Mouse (Mus musculus): ENCODE measurements at regions not wholly inside any gene's neighbourhood (a gene's known extent, or its start where the extent isn't known, plus 50 kb on each side); places are given as distances from the start of the nearest gene placed in this dataset.

- Histone ChIP-seq H3K9ac (no peak overlapping the region), H3K4me2 (no peak overlapping the region), H3K9me3 (replicated peaks) (no peaks in the 10 kb centered on the region), H3K4me3 (no peak overlapping the region), H3K27me3 (no peaks in the 10 kb centered on the region), H3K27ac (no peak overlapping the region), H3K4me1 (no peaks in the 10 kb centered on the region), H3K36me3 (ENCODE audit: poor library complexity, severe bottlenecking) (no peaks in the 10 kb centered on the region)
- WGBS = 67% methylated on average over 2 of the region's 2 CpGs
- ATAC-seq = no peak
Measured at GRCm38 (mm10) chr1:98268853-98269252, 152.1 kb upstream of the Slco6d1 start.

- no peak for ATAC-seq
- H3K36me3 ChIP-seq (ENCODE audit: poor library complexity, severe bottlenecking) = no peaks in the 10 kb centered on the region
- no peaks in the 10 kb centered on the region for H3K4me1 ChIP-seq
- 87% methylated on average over 1 of the region's 1 CpGs for WGBS
- no peak overlapping the region for H3K9ac ChIP-seq
- no peak overlapping the region for H3K4me3 ChIP-seq
- no peak overlapping the region for H3K27ac ChIP-seq
- no peaks in the 10 kb centered on the region for H3K27me3 ChIP-seq
- no peaks in the 10 kb centered on the region for H3K9me3 ChIP-seq (replicated peaks)
- no peak overlapping the region for H3K4me2 ChIP-seq
Measured at GRCm38 (mm10) chr1:98270212-98270611, 150.7 kb upstream of the Slco6d1 start.

GRCm38 (mm10) chr1:98273966-98274616, 146.8 kb upstream of the Slco6d1 start:
- H3K4me3 ChIP-seq = no peak overlapping the region
- 91% methylated on average over 6 of the region's 6 CpGs for WGBS
- no peaks in the 10 kb centered on the region for H3K36me3 ChIP-seq (ENCODE audit: poor library complexity, severe bottlenecking)
- H3K4me1 ChIP-seq = no peaks in the 10 kb centered on the region
- no peaks in the 10 kb centered on the region for H3K9me3 ChIP-seq (replicated peaks)
- ATAC-seq = no peak
- no peak overlapping the region for H3K4me2 ChIP-seq
- H3K9ac ChIP-seq = no peak overlapping the region
- H3K27ac ChIP-seq = no peak overlapping the region
- H3K27me3 ChIP-seq = no peaks in the 10 kb centered on the region

GRCm38 (mm10) chr1:98275524-98275923, 145.4 kb upstream of the Slco6d1 start:
- H3K27ac ChIP-seq = no peak overlapping the region
- ATAC-seq = no peak
- no peaks in the 10 kb centered on the region for H3K36me3 ChIP-seq (ENCODE audit: poor library complexity, severe bottlenecking)
- no peaks in the 10 kb centered on the region for H3K4me1 ChIP-seq
- no peak overlapping the region for H3K9ac ChIP-seq
- H3K9me3 ChIP-seq (replicated peaks) = no peaks in the 10 kb centered on the region
- H3K4me2 ChIP-seq = no peak overlapping the region
- 85% methylated on average over 1 of the region's 1 CpGs for WGBS
- no peak overlapping the region for H3K4me3 ChIP-seq
- no peaks in the 10 kb centered on the region for H3K27me3 ChIP-seq

- no peaks in the 10 kb centered on the region for H3K9me3 ChIP-seq (replicated peaks)
- H3K9ac ChIP-seq = no peak overlapping the region
- WGBS = 83% methylated on average over 2 of the region's 2 CpGs
- no peak overlapping the region for H3K4me2 ChIP-seq
- H3K27ac ChIP-seq = no peak overlapping the region
- no peaks in the 10 kb centered on the region for H3K36me3 ChIP-seq (ENCODE audit: poor library complexity, severe bottlenecking)
- no peaks in the 10 kb centered on the region for H3K4me1 ChIP-seq
- no peak for ATAC-seq
- H3K27me3 ChIP-seq = no peaks in the 10 kb centered on the region
- no peak overlapping the region for H3K4me3 ChIP-seq
Measured at GRCm38 (mm10) chr1:98279446-98280048, 141.4 kb upstream of the Slco6d1 start.

- H3K4me3 ChIP-seq = no peak overlapping the region
- H3K4me2 ChIP-seq = no peak overlapping the region
- no peaks in the 10 kb centered on the region for H3K27me3 ChIP-seq
- H3K36me3 ChIP-seq (ENCODE audit: poor library complexity, severe bottlenecking) = no peaks in the 10 kb centered on the region
- peak overlapping the region; percentile 44; the same call in 1 of the 2 replicates for H3K27ac ChIP-seq
- WGBS = 76% methylated on average over 9 of the region's 9 CpGs
- ATAC-seq = no peak
- no peak overlapping the region for H3K9ac ChIP-seq
- no peaks in the 10 kb centered on the region for H3K9me3 ChIP-seq (replicated peaks)
- H3K4me1 ChIP-seq = no peaks in the 10 kb centered on the region
Measured at GRCm38 (mm10) chr1:98280263-98281052, 140.5 kb upstream of the Slco6d1 start.

GRCm38 (mm10) chr1:98281053-98281770, 139.7 kb upstream of the Slco6d1 start:
- ATAC-seq = peak; percentile 82
- no peak overlapping the region for H3K4me3 ChIP-seq
- 69% methylated on average over 2 of the region's 2 CpGs for WGBS
- H3K4me2 ChIP-seq = no peak overlapping the region
- no peaks in the 10 kb centered on the region for H3K9me3 ChIP-seq (replicated peaks)
- H3K27ac ChIP-seq = peak overlapping the region; percentile 44; the same call in 1 of the 2 replicates
- H3K4me1 ChIP-seq = no peaks in the 10 kb centered on the region
- no peak overlapping the region for H3K9ac ChIP-seq
- no peaks in the 10 kb centered on the region for H3K27me3 ChIP-seq
- H3K36me3 ChIP-seq (ENCODE audit: poor library complexity, severe bottlenecking) = no peaks in the 10 kb centered on the region

GRCm38 (mm10) chr1:98281771-98282149, 139.2 kb upstream of the Slco6d1 start:
- no peaks in the 10 kb centered on the region for H3K9me3 ChIP-seq (replicated peaks)
- ATAC-seq = peak; percentile 45; the same call in 1 of the 2 replicates

GRCm38 (mm10) chr1:98303166-98303565, 117.8 kb upstream of the Slco6d1 start:
- Histone ChIP-seq H3K27ac (no peak overlapping the region), H3K36me3 (ENCODE audit: poor library complexity, severe bottlenecking) (no peaks in the 10 kb centered on the region), H3K9ac (no peak overlapping the region), H3K27me3 (no peaks in the 10 kb centered on the region), H3K4me2 (no peak overlapping the region), H3K4me1 (no peaks in the 10 kb centered on the region), H3K9me3 (replicated peaks) (no peaks in the 10 kb centered on the region), H3K4me3 (no peak overlapping the region)
- no peak for ATAC-seq
- 81% methylated on average over 2 of the region's 2 CpGs for WGBS

More at GRCm38 (mm10) chr1:98281771-98282149, 139.2 kb upstream of the Slco6d1 start:
- H3K27me3 ChIP-seq = no peaks in the 10 kb centered on the region
- no peaks in the 10 kb centered on the region for H3K4me1 ChIP-seq
- H3K27ac ChIP-seq = 0 out of 2 replicates have a peak overlapping the region, but pooled peaks have one; percentile 14
- H3K9ac ChIP-seq = no peak overlapping the region
- no peak overlapping the region for H3K4me2 ChIP-seq
- no peaks in the 10 kb centered on the region for H3K36me3 ChIP-seq (ENCODE audit: poor library complexity, severe bottlenecking)
- H3K4me3 ChIP-seq = no peak overlapping the region
- WGBS = 69% methylated on average over 2 of the region's 2 CpGs

GRCm38 (mm10) chr1:98306363-98306762, 114.6 kb upstream of the Slco6d1 start:
- no peaks in the 10 kb centered on the region for H3K9me3 ChIP-seq (replicated peaks)
- ATAC-seq = no peak
- 80% methylated on average over 1 of the region's 1 CpGs for WGBS
- H3K4me2 ChIP-seq = no peak overlapping the region
- H3K27ac ChIP-seq = no peak overlapping the region
- H3K36me3 ChIP-seq (ENCODE audit: poor library complexity, severe bottlenecking) = no peaks in the 10 kb centered on the region
- H3K4me1 ChIP-seq = no peaks in the 10 kb centered on the region
- H3K4me3 ChIP-seq = no peak overlapping the region
- no peak overlapping the region for H3K9ac ChIP-seq
- no peaks in the 10 kb centered on the region for H3K27me3 ChIP-seq

GRCm38 (mm10) chr1:98307519-98307918, 113.4 kb upstream of the Slco6d1 start:
- Histone ChIP-seq H3K4me1 (no peaks in the 10 kb centered on the region), H3K4me2 (no peak overlapping the region), H3K27ac (no peak overlapping the region), H3K36me3 (ENCODE audit: poor library complexity, severe bottlenecking) (no peaks in the 10 kb centered on the region), H3K9ac (no peak overlapping the region), H3K27me3 (no peaks in the 10 kb centered on the region), H3K9me3 (replicated peaks) (no peaks in the 10 kb centered on the region), H3K4me3 (no peak overlapping the region)
- ATAC-seq = no peak
- 96% methylated on average over 2 of the region's 2 CpGs for WGBS

GRCm38 (mm10) chr1:98309894-98310293, 111.0 kb upstream of the Slco6d1 start:
- no peak for ATAC-seq
- no peak overlapping the region for H3K4me3 ChIP-seq
- no peak overlapping the region for H3K9ac ChIP-seq
- no peaks in the 10 kb centered on the region for H3K9me3 ChIP-seq (replicated peaks)
- H3K27ac ChIP-seq = no peak overlapping the region
- H3K4me1 ChIP-seq = no peaks in the 10 kb centered on the region
- no peaks in the 10 kb centered on the region for H3K27me3 ChIP-seq
- WGBS = 76% methylated on average over 1 of the region's 1 CpGs
- no peak overlapping the region for H3K4me2 ChIP-seq
- H3K36me3 ChIP-seq (ENCODE audit: poor library complexity, severe bottlenecking) = no peaks in the 10 kb centered on the region
